Mouse (Mus musculus) limb, embryonic 14.5 days (tissue): Measurements from ENCODE around the gene Smim14. TPM values are rescaled to one million over a fixed set of nuclear protein-coding genes. Genes with fewer than 3 reads are reported as not detected.
"Not testable (repeated sequence)": the region's sequence is repeated elsewhere in the genome, so short reads cannot be mapped to it uniquely, and the experiment has no call there.

ENCODE experiments used
- ATAC-seq: fragments of 200-750 bp; cut with Nextera tagmentation; 2 replicates; pipeline ENCODE4 v1.8.0; 2017; ENCODE audit warnings: low read depth, moderate number of reproducible peaks, moderate TSS enrichment; ENCODE audit not compliant: low FRiP score
- DNase-seq: peaks from one replicate; pipeline ENCODE4 v3.0.0-alpha.2; 2015; ENCODE audit warnings: low spot score
- H3K27ac ChIP-seq: fragments of 300-500 bp; sonication (generic); replicated peaks from 2 replicates; pipeline ENCODE4 v1.5.1; 2014; ENCODE audit warnings: low read depth, mild to moderate bottlenecking, low read length, moderate library complexity, mixed read lengths
- H3K27me3 ChIP-seq: fragments of 300-500 bp; sonication (generic); 2 replicates; pipeline ENCODE4 v1.6.1; 2014; ENCODE audit warnings: low read length, mixed read lengths; ENCODE audit not compliant: control insufficient read depth, insufficient read depth
- H3K36me3 ChIP-seq: fragments of 300-500 bp; sonication (generic); 2 replicates; pipeline ENCODE4 v1.6.1; 2014; ENCODE audit warnings: mild to moderate bottlenecking, low read length, moderate library complexity, mixed read lengths; ENCODE audit not compliant: control insufficient read depth, insufficient read depth
- H3K4me1 ChIP-seq: fragments of 300-500 bp; sonication (generic); 2 replicates; pipeline ENCODE4 v1.6.1; 2014; ENCODE audit warnings: antibody characterized with exemption, low read length, mixed read lengths; ENCODE audit not compliant: control insufficient read depth, insufficient read depth
- H3K4me2 ChIP-seq: fragments of 300-500 bp; sonication (generic); replicated peaks from 2 replicates; pipeline ENCODE4 v1.6.1; 2014; ENCODE audit warnings: low read depth, mild to moderate bottlenecking, low read length, moderate library complexity; ENCODE audit not compliant: severe bottlenecking
- H3K4me3 ChIP-seq: fragments of 300-500 bp; sonication (generic); replicated peaks from 2 replicates; pipeline ENCODE4 v1.5.1; 2014; ENCODE audit warnings: low read length
- H3K9ac ChIP-seq: fragments of 300-500 bp; sonication (generic); 2 replicates; pipeline ENCODE4 v1.6.1; 2014; ENCODE audit warnings: mild to moderate bottlenecking, low read depth, low read length, moderate library complexity; ENCODE audit not compliant: severe bottlenecking
- H3K9me3 ChIP-seq: fragments of 300-500 bp; sonication (generic); 2 replicates; pipeline ENCODE4 v1.6.1; 2016; ENCODE audit warnings: low read length; ENCODE audit not compliant: control insufficient read depth
- POLR2A ChIP-seq: fragments of 200-500 bp; IDR thresholded peaks from 2 replicates; pipeline ENCODE4 v1.8.0; 2012; ENCODE audit warnings: inconsistent platforms, mild to moderate bottlenecking, moderate library complexity, borderline replicate concordance; ENCODE audit not compliant: insufficient read depth, insufficient read length; ENCODE audit errors: extremely low read depth
- WGBS: fragments of 180-500 bp; shearing (Covaris S2); extraction: QIAGEN DNeasy Blood & Tissue Kit; methylation state at CpG from one replicate; pipeline ENCODE4 v1.1.7; 2014; 5-methylcytosine and 5-hydroxymethylcytosine counted together
- polyA plus RNA-seq, 2 experiments: library from polyadenylated mRNA; depleted of rRNA in 1 of 2; stranded (reverse) in 1 of 2; unstranded in 1 of 2; fragments of >200 nt; fragmentation: Nextera tagmentation in 1 of 2; extraction: Ambion mirVana in 1 of 2; gene quantifications; 2 replicates each; pipeline versions ENCODE4 v1.2.1 to v1.2.3; 2012 to 2014

The Smim14 gene
- polyA plus RNA-seq, 2 experiments: 76.7 to 138 TPM

DNA sequence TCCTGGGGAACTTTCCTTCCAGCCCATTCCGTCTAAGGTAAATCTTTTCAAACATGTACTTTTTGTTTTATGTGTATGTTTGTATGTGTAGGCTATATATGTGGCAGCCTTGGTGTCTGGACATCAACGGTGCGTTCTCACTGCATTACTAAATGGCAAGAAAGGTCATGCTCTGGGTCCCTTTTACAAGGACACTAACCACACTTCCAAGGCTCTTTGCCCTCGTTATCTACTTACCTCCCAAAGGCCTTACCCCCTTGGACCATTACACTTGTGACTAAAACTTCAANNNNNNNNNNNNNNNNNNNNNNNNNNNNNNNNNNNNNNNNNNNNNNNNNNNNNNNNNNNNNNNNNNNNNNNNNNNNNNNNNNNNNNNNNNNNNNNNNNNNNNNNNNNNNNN lies 54.0 kb downstream of the Smim14 start:
- no peak overlapping the region for H3K27ac ChIP-seq
- H3K9me3 ChIP-seq: no peaks in the 10 kb centered on the region
- H3K27me3 ChIP-seq: no peaks in the 10 kb centered on the region
- no peaks in the 10 kb centered on the region; the same call in none of the 2 replicates for H3K36me3 ChIP-seq
- H3K4me2 ChIP-seq: no peak overlapping the region
- DNase-seq: no peak
- no peaks in the 10 kb centered on the region for H3K4me1 ChIP-seq
- no peak for ATAC-seq
- no peak overlapping the region for H3K4me3 ChIP-seq
- no peak for TF ChIP-seq POLR2A
- H3K9ac ChIP-seq: no peak overlapping the region
- WGBS: 77% methylated on average over 4 of the region's 4 CpGs

DNA sequence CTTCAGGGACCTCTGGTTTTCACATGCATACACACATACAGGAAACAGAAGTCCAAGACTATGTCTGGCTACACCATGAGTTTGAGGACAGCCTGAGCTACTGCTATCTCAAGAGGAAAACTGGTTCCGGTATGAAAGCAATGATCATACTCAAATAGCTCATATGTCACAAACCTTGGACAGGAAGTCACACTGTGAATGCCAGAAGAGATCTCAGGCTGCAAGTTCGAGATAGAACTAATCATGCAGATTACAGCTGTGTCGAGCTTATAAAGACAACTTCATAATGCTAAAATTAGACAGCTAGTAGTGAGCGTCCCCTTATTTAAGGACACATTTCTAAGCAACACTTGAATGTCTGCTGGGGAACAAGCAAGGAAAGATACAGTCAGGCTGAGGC lies 56.5 kb downstream of the Smim14 start:
- 79% methylated on average over 4 of the region's 4 CpGs for WGBS
- no peak overlapping the region for H3K27ac ChIP-seq
- no peak for TF ChIP-seq POLR2A

DNA sequence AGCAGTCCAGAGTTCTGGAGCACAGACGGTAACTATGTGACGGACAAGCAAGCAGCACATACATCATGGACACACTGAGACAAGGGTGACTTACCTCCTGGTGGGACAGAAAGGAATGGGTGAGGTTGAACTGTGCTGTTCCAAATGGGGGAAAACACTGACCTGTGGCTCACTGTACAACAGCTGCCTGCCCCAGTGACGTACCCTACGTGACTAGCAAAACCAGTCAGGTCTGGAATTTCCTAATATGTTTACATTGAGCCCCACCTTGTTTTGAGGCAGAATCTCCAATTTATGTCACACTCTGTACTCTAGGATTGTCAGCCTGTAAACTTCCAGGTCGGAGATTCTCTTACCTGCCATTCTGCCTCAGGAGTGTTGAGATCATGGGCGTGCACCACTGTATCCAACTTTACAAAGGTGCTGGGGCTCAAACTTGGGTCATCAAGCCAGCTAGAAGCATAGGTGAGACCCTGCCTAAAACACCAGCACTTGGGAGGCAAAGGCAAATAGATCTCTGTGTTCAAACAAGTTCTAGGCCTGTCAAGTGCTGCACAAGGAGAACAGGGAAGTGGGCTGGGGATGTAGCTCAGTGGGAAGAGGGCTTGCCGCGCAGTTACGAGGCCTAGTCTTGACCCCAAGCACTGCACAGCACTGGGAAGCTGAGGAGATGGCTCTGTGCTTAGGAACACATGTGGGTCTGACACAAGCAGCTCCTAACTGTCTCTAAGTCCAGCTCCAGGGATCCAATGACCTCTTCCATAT lies 57.1 kb downstream of the Smim14 start:
- Histone ChIP-seq H3K36me3 (no peaks in the 10 kb centered on the region; the same call in none of the 2 replicates), H3K4me3 (no peak overlapping the region), H3K27me3 (no peaks in the 10 kb centered on the region), H3K9ac (no peak overlapping the region), H3K9me3 (no peaks in the 10 kb centered on the region), H3K4me2 (no peak overlapping the region), H3K4me1 (no peaks in the 10 kb centered on the region), H3K27ac (no peak overlapping the region)
- DNase-seq: no peak
- 90% methylated on average over 9 of the region's 9 CpGs for WGBS
- ATAC-seq: no peak
- TF ChIP-seq POLR2A: no peak

More for the DNA sequence above, 56.5 kb downstream of the Smim14 start:
- Histone ChIP-seq H3K9me3 (no peaks in the 10 kb centered on the region), H3K4me3 (no peak overlapping the region), H3K4me1 (no peaks in the 10 kb centered on the region), H3K4me2 (no peak overlapping the region), H3K9ac (no peak overlapping the region), H3K36me3 (no peaks in the 10 kb centered on the region; the same call in none of the 2 replicates), H3K27me3 (no peaks in the 10 kb centered on the region)
- DNase-seq (no peak), ATAC-seq (no peak)

DNA sequence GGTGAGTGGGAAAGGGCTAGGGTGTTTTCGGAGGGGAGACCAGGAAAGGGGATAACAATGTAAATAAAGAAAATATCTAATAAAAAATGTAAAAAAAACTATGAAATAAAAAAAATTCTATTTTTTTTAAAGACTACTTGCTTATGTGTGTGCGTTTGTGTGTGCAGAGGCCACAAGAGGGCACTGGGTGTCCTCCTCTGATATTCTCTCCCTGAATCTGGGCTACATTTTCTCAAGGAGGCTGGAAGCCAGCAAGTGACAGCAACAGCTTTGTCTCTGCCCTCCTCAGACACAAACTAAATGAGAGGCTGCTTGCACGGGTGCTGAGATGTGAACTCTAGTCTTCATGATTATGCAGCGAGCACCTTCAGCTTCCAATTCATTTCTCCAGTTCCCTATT lies 58.8 kb downstream of the Smim14 start:
- 70% methylated on average over 4 of the region's 4 CpGs for WGBS

DNA sequence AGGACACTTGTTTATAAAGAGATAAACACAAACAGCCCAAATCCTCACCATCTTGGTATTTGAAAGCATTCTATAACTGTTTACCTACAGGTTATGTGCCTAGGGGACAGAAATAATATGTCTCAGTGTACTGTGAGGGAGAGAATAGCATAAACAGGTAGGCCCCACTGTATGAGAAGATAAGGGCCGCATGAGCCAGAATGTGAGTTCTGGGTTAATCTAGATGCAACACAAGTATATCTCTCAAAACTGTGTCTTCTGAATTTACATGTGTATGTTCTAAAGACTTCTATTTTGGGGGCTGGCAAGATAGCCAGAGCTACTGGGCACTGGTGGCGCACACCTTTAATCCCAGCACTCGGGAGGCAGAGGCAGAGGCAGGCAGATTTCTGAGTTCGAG lies 60.2 kb downstream of the Smim14 start:
- not testable (repeated sequence) for H3K27me3 ChIP-seq, H3K4me2 ChIP-seq, H3K9me3 ChIP-seq, DNase-seq, H3K9ac ChIP-seq, ATAC-seq, H3K36me3 ChIP-seq, H3K4me3 ChIP-seq, H3K27ac ChIP-seq, H3K4me1 ChIP-seq
- WGBS: 97% methylated on average over 3 of the region's 4 CpGs

More for the DNA sequence above, 58.8 kb downstream of the Smim14 start:
- DNase-seq (no peak), ATAC-seq (no peak)
- TF ChIP-seq POLR2A: no peak
- H3K9ac ChIP-seq: no peak overlapping the region
- H3K4me2 ChIP-seq: no peak overlapping the region
- H3K9me3 ChIP-seq: no peaks in the 10 kb centered on the region
- H3K36me3 ChIP-seq: no peaks in the 10 kb centered on the region; the same call in 1 of the 2 replicates
- H3K27me3 ChIP-seq: no peaks in the 10 kb centered on the region
- H3K4me3 ChIP-seq: no peak overlapping the region
- no peak overlapping the region for H3K27ac ChIP-seq
- H3K4me1 ChIP-seq: no peaks in the 10 kb centered on the region
